Mouse (Mus musculus): Measurements from ENCODE around the gene Cadps.

Gene Cadps

DNA sequence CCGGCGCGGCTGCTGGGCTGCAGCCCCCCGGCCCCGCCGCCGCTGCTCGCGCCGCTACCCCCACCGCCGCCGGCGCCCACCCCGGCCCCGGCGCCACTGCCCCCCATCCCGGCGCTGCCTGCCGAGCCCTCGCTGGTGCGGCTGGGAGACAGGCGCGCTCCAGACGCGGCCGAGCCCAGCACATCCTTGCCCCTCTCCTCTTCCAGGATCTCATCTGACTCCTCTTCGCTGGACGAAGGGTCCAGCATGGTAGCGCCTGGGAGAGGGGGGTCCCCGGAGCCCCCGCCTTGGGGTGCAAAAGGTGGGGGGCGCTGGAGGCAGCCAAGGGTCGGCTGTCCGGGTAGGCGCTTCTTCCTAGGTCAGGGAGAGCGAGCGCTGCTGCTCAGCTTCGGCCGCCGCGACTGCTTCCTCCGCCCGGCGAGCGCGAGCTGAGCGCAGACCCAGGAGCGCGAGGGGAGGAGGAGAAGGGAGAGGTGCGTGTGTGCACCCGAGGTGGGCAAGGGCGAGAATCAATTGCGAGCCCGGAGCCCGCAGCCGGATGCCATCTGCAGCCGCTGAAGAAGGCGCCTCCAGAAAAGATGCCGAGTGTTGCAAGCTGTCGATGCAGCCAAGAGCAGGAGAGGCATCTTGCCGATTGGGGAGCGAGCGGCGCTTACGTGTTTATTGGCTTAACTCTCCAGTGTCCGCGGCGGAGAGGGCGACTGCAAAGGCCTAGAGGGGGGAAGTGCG, at the start of gene Cadps:
Gene Cadps (minus strand): TSS at position 589 of the 729 bp plus-strand sequence.
- DNase-seq: no peak

GRCm38 (mm10) chr14:12869605-12870004, 46.7 kb upstream of the Cadps start:
- no peak for DNase-seq

DNA sequence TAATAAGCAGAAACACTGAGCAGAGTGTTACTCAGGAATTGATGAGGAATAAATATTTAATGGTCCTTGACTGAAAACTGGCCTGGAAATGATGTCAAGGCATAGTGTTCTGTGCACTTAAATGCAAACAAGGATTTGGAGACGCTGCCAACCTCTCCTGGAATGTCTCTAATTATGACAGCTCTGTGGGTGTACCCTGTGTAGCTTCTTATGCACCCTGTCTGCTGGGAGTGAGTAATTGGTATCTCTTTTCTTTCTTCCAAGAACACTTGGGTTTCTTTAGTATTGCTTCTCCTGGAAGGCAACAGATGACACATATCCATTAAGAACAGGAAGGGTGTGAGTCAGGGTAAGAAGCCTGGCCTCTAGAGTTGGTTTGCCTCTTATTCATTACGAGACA, 42.4 kb upstream of the Cadps start:
- DNase-seq: no peak

DNA sequence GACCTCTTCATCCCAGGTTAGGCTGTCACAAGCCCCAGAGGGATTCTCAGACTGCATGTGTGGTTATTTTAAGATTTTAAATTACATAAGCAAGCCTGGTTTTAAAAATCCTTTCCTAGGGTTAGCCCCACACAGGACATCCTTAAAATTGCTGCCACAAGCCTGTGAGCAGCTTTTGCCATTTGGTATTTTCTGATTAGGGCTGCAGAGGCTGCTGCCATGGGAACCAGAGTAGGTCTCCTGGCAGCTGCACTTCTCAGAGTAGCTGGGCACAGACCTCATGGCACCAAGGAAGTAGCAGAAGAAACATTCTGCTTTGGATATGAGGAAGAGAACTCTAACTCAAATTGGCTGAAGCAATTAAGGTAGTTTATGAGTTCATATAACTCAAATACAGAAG, 21.0 kb upstream of the Cadps start:
- no peak for DNase-seq

DNA sequence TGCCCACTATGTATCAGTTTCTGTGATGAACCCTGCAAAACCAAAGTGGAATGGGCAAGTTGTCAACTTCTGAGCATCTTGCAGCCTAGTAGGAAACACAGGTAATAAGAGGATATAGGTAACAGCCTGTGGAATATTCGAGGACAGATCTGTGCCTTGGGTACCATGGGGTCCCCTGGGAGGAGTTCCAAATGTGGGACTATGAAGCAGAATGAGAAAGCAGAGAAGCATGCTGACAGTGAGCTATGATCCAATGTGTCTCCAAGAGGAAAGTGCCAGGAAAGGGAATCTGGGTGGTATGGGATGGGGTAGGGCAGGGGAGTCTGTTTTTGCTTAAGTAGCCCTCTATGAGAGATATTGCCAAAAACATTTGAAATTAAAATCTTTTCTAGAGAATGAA, 16.6 kb upstream of the Cadps start:
- no peak for DNase-seq

DNA sequence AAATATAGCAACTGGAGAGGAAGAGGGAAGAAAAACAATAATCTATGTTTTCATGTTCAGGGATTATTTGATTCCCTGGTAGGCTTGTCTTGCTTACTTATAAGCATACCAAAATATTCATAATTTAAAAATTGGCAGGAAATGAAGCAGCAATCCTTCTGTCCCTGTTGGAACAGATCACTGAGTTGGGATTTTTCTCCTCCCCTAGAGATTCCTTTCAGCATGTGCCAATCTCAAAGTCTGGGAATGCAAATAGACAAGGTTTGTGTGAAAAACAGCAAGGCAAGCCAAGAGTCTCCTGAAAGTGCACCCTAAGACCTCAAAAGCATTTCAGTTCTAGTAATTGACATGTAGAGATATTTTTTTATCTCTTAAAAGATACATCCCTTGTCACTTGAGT, 16.1 kb upstream of the Cadps start:
- DNase-seq: no peak

DNA sequence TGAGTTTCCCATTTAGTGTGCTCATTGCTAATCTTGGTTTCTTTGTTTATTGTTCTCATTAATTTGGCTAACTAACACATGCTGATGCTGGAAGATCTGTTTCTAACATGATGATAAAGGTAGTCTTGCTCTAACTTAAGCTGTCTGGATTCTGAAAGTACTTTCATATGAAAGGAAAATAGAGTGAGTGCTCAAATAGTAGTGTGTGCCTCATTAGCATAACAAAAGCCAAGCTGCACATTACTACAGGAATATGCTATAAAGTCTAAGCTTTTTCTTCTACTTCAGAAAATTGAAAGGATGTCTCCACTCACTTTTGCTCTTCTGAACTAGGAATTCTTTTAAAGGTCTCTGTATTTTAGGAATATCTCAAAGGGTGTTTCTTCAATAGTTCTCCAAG, 15.4 kb upstream of the Cadps start:
- no peak for DNase-seq

GRCm38 (mm10) chr14:12837902-12838301, 15.0 kb upstream of the Cadps start:
- DNase-seq: no peak

DNA sequence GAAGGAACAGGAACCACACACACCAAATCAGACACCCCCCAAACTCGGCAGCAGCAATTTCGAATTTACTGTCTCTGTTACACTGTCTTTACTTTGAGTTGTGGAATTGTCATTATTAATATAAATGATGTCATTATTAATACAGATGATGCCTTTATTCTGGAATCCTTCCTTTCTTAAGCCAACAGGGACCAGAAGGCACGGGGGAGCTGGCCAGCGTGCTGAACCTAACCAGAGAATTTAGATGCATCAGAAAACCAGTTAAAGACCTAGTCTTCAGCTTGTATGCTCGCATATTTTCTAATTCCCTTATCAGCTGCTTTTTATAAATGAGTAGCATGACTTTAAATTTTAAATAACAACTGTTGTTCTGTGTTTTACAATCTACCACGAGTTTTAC, 902 bp upstream of the Cadps start:
- DNase-seq: no peak

DNA sequence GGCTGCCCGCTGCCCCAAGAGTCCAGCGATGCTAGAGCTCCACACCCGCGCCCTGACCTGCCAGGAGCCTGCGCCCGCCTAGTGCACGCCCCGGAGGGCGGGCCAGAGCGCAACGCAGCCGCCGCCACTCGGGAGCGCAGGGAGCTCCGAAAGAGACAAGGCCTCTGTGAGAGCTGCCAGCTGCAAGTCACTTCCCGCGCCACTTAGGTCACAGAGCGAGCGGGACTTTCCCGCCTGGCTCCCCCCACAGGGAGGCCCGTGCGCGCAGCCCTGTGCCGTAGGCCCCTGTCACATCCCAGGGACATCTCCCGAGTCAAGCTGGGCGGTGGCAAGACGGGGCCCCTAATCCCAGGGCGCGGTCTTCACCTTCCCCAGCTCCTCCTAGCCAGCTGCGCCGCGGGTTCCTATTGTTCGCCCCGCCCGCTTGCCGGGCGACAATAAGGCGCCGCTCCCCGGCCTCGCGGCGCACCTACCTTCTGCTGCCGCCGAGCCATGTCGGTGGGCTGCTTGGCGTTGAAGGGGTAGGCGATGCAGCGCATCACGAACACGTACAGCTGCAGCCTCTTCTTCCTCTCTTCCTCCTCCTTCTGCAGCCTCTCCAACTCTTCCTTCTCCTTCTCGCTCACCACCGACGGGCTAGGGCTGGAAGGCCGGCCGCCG, 918 bp downstream of the Cadps start:
- DNase-seq: peak in 1 of 2 experiments; percentile 20

DNA sequence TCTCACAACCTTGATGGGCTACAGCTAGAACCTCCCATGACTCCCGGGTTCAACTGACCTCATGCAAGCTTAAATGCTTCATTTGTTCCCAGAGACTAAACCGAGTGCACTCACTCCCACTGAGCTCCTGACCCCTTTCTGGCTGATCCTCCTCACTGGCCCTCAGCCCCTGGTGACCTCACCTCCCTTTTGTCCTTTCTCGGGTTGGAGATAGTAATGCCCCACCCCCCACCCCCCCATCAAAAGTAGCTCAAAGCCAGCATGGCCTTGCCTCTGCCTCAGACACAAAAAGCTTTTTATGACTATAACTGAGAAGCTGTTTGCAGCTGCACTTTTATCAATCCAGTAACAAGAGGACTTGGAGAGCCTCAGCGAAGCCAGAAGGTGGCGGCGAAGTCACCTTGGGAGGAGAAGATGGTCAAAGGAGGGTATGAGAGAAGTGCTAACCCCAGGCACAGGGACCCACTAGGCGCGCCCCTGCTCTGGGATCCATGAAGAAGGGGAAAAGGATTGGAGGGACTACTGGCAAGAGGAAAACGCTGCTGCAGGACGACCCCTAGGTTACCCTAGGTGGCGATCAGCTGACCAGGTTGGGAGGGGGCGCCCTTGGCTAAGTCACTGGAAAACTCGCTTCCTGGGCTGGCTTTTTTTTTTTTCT, 1.6 kb downstream of the Cadps start:
- DNase-seq: no peak

DNA sequence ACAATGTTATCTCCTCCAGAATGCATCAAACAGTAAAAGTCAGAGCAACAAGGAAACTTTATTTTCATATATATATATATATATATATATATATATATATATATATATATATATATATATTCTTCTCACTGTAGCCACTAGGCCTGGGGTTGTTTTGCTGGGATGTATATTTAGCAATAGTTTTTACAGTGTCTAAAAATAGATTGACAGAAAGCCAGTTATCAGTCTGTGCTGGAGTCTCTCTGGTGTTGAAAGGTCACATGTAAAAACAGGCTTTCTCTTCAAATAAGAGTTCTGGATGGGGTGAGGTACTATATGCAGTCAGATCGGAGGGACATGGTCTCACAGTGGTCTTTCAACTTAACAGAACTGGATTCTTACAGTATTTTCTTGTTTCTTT, 2.7 kb downstream of the Cadps start:
- no peak for DNase-seq

DNA sequence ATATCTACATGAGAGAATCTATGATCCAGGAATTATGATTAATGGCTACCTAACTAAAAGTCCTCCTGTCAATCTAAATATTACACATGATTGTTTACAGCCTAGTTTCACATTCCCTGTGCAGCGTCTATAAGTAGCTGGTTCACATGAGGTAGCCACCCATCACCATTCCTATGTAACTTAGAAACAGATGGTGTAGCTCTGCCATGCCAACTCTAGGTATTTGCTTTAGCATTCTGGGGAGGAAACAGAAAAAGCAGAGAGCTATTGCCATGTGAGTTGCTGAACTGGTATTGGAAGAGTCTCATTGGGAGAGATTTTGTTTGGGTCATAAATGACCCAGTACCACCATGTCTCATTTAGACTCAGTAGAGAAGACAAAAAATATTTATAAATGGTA, 4.4 kb downstream of the Cadps start:
- no peak for DNase-seq

DNA sequence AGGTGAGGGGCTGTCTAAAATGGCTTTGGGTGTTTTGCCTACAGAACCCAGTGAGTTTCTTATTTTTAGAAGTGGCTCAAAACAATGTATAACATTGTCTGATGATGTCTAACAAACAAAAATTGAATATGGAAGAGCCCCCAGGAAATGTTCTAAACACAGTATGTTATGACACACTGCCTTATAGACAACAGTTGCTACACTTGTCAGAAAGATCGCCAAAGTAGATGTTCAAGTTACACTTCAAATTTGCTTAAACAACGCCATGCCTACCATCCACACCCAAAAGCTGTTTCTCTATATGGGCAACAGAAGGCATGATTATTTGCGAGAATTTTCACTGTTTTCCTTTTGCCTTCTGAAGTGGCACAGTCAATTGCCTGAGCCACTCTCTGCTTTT, 10.8 kb downstream of the Cadps start:
- no peak for DNase-seq

- no peak for DNase-seq
Measured at GRCm38 (mm10) chr14:12802995-12803394, 19.9 kb downstream of the Cadps start.

GRCm38 (mm10) chr14:12801100-12801499, 21.8 kb downstream of the Cadps start:
- no peak for DNase-seq

- DNase-seq: no peak
Measured at GRCm38 (mm10) chr14:12798926-12799325, 24.0 kb downstream of the Cadps start.

DNA sequence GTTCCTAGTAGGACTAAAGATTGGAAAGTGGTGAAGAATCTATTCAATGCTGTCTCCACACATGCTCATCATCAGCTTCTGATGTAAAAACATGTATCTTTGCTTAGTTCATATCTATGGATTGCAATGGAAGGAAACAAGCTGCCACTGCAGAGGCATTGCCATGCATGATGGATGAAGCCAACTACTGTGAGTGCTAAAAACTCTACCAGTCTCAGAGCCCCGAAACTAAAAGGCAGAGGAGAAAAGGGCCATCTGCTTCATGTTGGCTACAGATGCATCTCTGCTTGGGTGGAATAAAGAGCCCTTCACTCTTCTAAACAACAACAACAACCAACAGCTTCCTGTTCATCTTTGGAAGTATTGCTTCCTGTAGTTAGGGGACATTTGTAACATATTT, 38.6 kb downstream of the Cadps start:
- no peak for DNase-seq

DNA sequence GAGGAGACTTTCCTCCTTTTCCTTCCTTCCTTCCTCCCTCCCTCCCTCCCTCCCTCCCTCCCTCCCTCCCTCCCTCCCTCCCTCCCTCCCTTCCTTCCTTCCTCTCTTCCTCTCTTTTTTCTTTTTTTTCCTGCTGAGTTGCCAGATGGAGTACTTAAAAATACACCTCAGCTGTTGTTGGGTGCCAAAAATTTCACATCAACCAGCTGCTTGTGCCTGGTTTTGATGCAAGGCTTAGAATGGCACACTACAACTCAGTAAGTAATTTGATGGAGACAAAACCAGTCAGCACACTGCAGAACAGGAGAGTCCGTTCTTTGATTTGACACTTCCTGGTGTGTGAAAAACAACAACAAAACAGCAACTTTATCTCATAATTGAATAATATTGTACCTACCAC, 42.9 kb downstream of the Cadps start:
- no peak for DNase-seq

GRCm38 (mm10) chr14:12777990-12778389, 44.9 kb downstream of the Cadps start:
- DNase-seq: no peak

- no peak for DNase-seq
Measured at GRCm38 (mm10) chr14:12768870-12769269, 54.0 kb downstream of the Cadps start.

DNA sequence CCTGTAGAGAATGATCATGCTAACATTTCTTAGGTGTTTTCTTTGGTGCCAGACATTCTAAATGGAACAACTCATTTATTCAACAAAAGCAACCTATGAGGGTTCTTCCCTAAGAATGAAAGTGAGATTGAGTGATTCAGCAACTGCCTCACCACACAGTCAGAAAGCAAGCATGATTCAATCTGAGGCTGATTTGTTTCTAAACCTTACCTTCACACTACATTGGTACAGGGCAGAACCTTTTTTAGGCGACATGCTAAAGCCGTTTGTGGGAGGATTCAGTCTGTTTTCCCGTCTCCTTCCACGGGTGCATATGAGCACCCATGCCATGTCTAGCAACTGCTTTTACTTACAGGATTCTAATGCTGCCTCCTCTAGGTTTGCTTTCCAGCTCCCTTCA, 69.6 kb downstream of the Cadps start:
- DNase-seq: no peak

DNA sequence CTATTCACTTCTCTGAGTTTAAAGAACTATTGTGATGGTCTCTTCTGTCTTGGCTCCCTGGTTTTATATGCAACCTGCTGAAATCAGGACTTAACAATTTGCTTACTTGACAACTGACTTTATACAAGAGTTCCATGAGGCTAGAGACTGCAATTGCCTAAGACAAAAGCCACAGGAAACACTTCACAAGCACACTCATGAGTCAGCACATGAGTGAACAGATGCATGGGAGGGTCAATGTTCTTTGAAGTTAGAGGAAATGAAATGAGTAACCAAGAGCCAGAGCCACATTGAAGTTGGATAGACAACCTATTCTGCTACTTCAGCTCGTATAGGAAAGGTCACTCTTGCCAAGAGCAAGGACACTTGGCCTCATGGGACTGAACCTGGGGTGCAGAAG, 71.1 kb downstream of the Cadps start:
- DNase-seq: no peak

GRCm38 (mm10) chr14:12730979-12731378, 91.9 kb downstream of the Cadps start:
- DNase-seq: no peak

Measured in lung, postnatal 4 days (tissue).